Mouse (Mus musculus): ENCODE measurements around the gene Lgals3bp.

The Lgals3bp gene

DNA sequence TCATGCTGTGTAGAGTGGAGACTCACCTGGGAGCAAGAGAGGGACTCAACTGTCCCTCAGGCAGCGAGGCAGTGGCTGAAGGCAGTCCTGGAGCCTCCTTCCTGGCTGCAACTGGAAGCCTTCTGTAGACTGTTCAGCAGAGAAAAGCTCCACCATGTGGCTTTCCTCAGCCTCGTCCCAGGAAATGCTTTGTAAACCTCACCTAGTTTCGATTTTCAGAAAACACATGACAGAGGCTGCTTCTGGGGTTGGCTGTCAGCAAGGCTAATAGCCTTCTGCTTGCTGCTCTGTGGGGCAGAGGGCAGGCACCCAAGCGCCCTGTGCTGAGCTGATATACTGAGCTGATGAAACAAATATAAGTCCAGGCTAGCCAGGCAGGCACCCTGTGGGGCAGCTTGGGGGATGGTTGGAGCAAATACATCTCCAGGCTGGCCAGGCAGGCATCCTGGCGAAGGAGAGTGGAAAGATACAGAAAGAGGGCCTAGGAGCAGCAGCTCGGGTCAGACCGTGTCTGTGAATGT, at the start of gene Lgals3bp:
Lgals3bp (minus strand) TSS at position 333 of the 521 bp plus-strand sequence.
- DNase-seq (ENCODE audit: low spot score in 2 of 2): peak; percentile 49 to 63

- no peak for DNase-seq (ENCODE audit: low spot score in 2 of 2)
Measured at GRCm38 (mm10) chr11:118451211-118451610, 49.3 kb upstream of the Lgals3bp start.

DNA sequence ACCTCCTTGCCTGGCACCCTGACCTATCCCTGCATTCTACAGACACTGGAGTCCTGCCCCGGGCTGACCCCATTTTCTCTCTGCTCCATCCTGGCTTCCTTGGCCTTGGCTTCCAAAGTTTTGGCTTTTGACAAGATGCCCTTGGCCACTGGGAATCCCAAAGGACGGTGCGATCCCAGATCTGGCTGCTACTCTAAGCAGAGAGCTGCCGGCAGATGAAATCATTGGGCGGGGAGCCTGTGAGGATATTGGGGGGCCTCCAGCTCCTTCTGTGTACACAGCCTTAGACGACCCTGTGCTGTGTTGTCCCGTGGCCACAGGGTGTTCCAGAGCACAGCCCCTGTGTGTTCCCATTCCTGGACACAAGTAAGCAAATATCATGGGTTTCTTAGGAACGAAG, 46.5 kb upstream of the Lgals3bp start:
- DNase-seq (ENCODE audit: low spot score in 2 of 2): no peak

- no peak for DNase-seq (ENCODE audit: low spot score in 2 of 2)
Measured at GRCm38 (mm10) chr11:118447346-118447745, 45.5 kb upstream of the Lgals3bp start.

DNA sequence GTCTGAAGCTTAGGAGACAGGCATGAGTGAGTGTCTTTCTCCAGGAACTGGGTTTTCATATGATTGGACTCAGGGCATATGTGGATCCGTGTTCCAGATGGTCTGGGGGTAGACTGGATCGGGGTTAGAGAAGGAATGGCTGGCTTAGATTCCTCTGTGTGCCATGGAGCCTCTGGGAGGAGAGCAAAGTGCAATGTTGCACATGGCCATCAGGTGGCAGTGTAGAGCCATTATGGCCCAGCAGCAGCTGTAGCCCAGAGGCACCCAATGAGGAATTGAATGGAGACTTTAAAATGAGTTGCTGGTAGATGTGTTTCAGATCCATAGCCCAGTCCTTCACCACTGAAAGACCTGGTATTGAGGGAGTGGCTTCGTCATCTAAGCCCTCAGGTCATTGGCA, 44.0 kb upstream of the Lgals3bp start:
- peak; percentile 75 to 76 for DNase-seq (ENCODE audit: low spot score in 2 of 2)

DNA sequence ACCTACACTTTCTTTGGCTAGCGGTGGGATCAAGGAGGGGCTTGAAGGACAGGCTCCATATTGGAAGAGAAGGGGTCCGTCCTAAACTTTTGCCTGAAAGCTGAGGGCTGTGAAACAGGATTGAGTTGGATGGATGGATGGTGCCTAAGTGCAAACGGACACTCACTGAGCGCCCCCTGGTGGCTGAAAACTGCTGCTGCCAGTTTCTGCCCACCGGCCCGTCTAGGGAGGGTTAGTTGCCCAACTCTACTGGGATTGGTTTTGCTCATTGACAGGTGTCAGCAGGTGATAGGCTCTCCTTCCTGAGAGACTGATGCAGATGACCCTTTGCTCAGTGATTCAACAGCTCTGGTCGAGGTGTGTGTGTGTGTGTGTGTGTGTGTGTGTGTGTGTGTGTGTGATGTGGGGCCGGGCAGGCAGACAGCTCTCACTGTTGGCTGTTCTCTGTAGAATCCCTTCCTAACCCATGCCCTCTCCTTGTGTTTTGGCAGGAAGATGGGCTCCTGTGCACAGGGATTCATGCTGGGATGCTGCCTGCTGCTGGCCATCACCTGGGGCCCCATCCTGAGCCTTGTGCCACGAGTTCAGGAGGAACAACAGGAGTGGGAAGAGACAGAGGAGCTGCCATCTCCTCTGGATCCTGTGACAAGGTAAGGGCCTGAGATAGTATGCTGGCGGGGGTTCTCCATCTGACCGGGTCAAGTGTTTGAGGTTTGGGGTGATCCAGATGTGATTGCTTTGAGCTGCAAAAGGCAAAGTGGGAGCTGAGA, 41.5 kb upstream of the Lgals3bp start:
- peak; percentile 48 to 56 for DNase-seq (ENCODE audit: low spot score in 2 of 2)

DNA sequence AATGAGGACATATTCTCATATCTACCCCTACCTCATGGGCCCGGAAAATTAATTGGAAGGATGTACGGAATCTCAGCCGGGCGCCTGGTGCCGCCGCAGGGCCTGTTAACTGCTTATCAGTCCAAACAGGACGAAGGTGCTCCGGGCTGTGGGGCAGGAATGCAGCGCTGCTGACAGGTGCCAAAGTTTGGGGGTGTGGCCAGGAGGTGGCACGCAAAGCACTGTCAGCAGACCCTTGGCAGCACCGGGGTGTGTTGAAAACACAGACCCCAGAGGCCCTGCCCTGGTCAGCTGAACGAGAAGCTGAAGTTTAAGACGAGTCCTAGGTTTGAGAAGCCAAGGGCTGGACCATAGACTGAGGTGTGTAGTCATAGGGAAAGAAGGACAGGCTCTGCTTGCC, 40.8 kb upstream of the Lgals3bp start:
- DNase-seq (ENCODE audit: low spot score in 2 of 2): no peak

- DNase-seq (ENCODE audit: low spot score in 2 of 2): no peak
Measured at GRCm38 (mm10) chr11:118438665-118439414, 36.9 kb upstream of the Lgals3bp start.

GRCm38 (mm10) chr11:118436471-118436935, 34.6 kb upstream of the Lgals3bp start:
- DNase-seq (ENCODE audit: low spot score in 2 of 2): no peak

DNA sequence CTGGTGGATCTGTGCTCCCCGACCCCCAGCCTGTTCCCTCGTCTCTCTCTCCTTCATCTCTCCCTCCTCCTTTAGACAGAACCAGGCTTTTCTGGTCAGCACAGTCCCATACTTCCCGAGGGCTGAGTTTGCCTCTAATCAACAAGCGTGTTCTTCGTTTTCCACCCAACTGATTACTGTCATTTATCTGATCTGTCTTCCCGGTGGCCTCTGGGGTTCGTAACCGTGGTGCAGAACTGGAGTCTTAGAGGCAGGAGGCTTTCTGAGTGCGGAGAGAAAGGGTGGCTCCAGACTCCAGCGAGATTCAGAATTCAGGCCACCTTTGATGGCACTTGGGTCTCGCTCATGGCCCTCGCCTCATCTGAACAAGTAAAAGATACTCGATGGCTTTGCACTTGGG, 32.2 kb upstream of the Lgals3bp start:
- DNase-seq (ENCODE audit: low spot score in 2 of 2): no peak

DNA sequence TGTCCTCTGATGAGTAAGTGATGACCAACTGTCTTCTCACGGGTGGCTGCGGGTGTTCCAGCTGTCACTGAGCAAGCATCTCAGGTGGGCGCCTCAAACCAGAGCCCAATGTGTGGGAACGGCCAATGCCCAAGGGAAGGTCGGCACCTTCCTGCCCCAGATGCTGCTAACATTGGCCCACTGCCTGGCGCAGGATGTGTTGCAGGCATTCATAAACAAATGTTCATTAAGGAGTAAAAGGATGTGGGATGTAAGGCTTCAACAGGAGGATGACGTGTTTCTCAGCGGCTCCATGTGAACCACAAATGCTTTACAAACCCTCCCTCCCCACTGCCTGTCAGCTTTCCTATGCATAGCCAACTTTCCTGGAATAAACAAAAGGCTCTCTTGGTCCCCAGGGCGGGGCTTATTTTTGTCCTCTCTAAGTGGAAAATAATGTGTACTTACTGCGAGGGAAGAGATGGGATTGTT, 31.5 kb upstream of the Lgals3bp start:
- no peak for DNase-seq (ENCODE audit: low spot score in 2 of 2)

DNA sequence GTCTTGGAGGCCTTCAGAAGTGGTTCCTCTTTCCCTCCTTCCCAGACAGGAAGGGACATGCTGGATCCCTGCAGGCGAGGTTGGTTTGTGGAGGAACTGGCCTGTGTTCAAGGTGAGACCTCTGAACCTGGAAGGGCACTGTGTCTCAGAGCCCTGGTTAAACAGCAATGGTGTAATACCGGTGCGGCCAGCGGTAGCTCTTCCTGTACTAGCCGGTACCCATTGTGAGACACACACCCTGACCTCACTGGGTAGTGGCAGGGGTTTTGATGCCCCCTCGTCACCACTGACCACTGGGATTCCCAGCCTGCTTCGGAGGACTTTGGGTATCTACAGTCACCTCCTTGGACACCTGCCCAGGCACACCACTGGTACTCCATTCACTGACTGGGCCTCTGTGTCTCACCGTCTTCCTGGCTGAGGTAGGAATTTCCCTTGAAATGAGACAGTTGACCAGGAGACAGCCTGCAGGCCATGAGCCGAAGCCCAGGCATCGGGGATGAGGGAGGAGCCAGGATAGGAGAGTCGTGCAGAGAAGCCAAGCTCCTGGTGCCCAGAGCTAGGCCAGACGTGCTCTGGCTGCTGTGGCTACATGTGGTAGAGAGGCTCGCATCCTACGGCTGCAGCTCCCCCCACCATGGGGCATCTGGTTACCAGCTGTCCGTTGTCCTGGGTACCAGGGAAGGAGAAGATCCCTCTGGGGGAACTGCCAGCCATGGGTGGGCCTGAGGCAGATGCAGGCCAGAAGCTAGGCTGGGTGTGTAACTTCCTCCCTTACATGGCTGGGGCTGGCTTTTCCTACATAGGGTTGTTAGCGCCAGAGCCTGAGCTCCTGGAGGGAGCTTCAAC, 29.4 kb upstream of the Lgals3bp start:
- DNase-seq (ENCODE audit: low spot score in 2 of 2): no peak

GRCm38 (mm10) chr11:118430291-118430885, 28.5 kb upstream of the Lgals3bp start:
- DNase-seq (ENCODE audit: low spot score in 2 of 2): no peak

DNA sequence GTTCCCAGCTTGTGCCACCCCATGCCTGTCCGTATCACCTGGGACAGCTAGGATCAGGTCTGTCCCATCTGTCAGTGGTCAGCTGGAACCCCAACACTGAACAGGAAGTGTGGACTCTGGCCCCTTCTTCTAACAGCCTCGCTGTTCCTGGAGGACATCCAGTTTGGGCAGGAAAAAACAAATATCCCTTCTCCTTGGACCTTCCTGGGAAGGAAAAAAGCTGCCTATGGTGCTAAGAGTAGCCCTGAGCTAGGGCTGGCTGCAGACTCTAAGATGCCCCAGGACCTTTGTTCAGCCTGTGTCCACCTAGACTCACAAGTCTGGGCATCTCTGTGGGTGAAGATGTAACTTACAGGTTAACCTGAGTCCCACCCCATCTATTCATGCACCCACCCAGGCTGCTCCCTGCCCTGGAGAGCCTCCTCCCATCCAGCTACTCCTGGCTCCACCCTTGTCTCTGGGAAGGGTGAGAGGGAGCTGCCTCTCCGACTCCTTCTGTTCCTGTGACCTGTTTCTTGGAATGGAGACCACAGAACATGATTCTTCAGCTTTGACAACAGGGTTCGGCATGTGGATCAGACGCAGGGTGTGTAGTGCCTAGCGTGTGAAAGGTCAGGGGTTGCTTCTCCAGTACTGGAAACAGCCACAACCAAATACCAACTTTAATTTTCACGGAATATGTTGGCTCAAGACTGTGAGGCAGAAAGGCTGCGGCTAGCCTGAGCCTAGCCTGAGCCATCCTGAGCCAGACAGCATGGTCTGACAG, 27.2 kb upstream of the Lgals3bp start:
- no peak for DNase-seq (ENCODE audit: low spot score in 2 of 2)

GRCm38 (mm10) chr11:118428460-118428868, 26.6 kb upstream of the Lgals3bp start:
- no peak for DNase-seq (ENCODE audit: low spot score in 2 of 2)

DNA sequence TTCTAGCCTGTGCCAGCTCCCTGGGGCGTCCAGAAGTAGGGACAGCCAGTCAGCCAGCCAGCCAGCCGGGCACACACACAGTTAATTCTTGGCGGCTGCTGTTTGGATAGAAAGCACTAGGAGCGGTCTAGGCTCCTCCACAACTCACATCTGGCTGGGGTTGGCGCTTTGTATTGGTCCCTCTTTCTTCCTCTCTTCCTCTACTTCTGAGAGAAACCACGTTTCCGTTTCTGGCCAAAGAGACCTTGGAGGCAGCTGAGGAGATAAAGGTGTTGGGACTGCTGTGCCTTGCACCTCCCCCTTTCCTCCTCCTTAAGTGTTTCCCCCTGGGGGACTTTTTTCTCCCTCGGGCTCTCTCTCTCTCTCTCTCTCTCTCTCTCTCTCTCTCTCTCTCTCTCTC, 26.1 kb upstream of the Lgals3bp start, which contains the start of gene C1qtnf1:
C1qtnf1 (plus strand) TSS at position 218 of the 400 bp plus-strand sequence.
- DNase-seq (ENCODE audit: low spot score in 2 of 2): no peak

DNA sequence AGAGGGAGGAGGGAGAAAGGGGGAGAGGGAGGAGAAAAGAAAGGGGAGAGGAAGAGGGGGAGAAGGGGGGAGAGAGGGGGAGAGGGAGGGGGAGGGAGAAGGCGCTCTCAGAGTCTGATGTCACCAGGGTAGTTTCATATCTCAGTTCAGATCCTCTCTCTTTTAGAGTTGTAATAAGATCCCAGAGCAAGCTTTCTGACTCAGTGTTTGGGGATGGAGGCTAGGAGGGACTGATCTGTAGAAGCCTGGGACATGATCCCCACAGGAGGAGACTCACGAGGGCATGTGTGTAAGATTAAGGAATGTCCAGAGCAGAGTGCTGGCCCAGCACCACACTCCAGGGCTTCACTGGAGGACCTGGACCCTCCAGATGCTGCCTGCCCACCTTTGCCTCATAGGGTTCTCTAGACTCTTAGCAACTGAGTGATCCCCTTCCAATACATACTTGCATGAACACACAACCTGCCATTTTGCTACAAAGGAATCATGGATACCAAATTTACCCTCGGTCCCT, 25.4 kb upstream of the Lgals3bp start:
- no peak for DNase-seq (ENCODE audit: low spot score in 2 of 2)

GRCm38 (mm10) chr11:118426765-118427164, 24.9 kb upstream of the Lgals3bp start:
- DNase-seq (ENCODE audit: low spot score in 2 of 2): no peak

DNA sequence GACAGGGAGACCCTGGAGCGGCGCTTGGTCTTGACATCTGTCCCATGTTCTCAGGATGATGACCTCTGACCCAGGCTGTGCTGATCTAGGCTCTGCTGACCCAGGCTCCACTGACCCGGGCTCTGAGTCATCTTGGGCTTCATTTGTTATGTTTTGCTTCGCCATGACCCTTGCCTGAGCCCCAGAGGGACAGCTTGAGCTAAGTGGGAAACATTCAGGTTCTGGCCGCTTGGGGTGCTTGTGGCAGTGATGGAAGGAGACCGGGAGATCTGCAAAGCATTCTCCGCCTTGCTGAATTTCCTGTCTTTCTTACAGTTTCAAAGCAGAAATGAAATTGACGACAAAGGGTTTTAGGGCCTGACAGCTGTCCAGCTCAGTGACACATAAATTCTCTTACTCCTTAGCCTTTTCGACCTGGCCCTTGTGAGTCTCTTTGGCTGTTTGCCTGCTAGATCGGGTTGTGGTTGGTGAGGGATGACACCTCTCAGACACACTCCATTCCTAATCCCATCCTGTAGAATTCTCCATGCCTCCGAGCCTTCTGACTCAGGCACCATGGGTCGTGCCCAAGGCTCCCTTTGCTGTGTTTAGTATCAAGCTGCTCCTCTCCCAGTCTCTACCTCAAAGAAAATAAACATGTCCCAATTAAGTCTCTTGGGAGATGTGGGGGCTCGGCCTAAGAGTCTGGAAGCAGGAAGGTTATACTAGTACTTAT, 22.9 kb upstream of the Lgals3bp start:
- no peak for DNase-seq (ENCODE audit: low spot score in 2 of 2)
